Mouse (Mus musculus): ENCODE measurements around the gene Hhat. TPM values are rescaled to one million over a fixed set of nuclear protein-coding genes. Genes with fewer than 3 reads are reported as not detected.
A peak's percentile ranks its signal among the peaks of the same experiment; 100 is the strongest.

The Hhat gene
- total and polyA plus RNA-seq, 2 experiments from 2014 or later, result 2.5 to 3.4 TPM

GRCm38 (mm10) chr1:192515373-192515772 lies 255.7 kb downstream of the Hhat start:
- ATAC-seq (ENCODE audit: low FRiP score) (no peak), DNase-seq (ENCODE audit: low spot score) (no peak)
- WGBS, result 84% methylated on average over 3 of the region's 3 CpGs
- H3K4me3 ChIP-seq (ENCODE audit: low read depth, low read length), result no peak overlapping the region
- H3K27me3 ChIP-seq (ENCODE audit: insufficient read depth, low read length), result no peaks in the 10 kb centered on the region
- no peak for TF ChIP-seq CTCF (IDR thresholded peaks at IDR 0.05)
- H3K4me1 ChIP-seq (ENCODE audit: insufficient read depth, low read length), result no peaks in the 10 kb centered on the region
- H3K36me3 ChIP-seq (ENCODE audit: insufficient read depth, low read length), result no peaks in the 10 kb centered on the region
- no peak overlapping the region for H3K4me2 ChIP-seq (ENCODE audit: low read depth, low read length, poor library complexity, severe bottlenecking)
- no peak overlapping the region for H3K27ac ChIP-seq (ENCODE audit: low read depth, low read length)
- no peak overlapping the region for H3K9ac ChIP-seq (replicated peaks; ENCODE audit: low read length, poor library complexity, severe bottlenecking)
- H3K9me3 ChIP-seq (ENCODE audit: low read length), result no peaks in the 10 kb centered on the region

GRCm38 (mm10) chr1:192512821-192513220 lies 258.2 kb downstream of the Hhat start:
- H3K36me3 ChIP-seq (ENCODE audit: insufficient read depth, low read length), result no peaks in the 10 kb centered on the region
- ATAC-seq (ENCODE audit: low FRiP score), result no peak
- no peak overlapping the region for H3K4me3 ChIP-seq (ENCODE audit: low read depth, low read length)
- no peak for TF ChIP-seq CTCF (IDR thresholded peaks at IDR 0.05)
- H3K9me3 ChIP-seq (ENCODE audit: low read length), result no peaks in the 10 kb centered on the region
- H3K4me2 ChIP-seq (ENCODE audit: low read depth, low read length, poor library complexity, severe bottlenecking), result no peak overlapping the region
- no peaks in the 10 kb centered on the region for H3K27me3 ChIP-seq (ENCODE audit: insufficient read depth, low read length)
- no peak for DNase-seq (ENCODE audit: low spot score)
- WGBS, result 100% methylated on average over 1 of the region's 1 CpGs
- no peaks in the 10 kb centered on the region for H3K4me1 ChIP-seq (ENCODE audit: insufficient read depth, low read length)
- H3K9ac ChIP-seq (replicated peaks; ENCODE audit: low read length, poor library complexity, severe bottlenecking), result no peak overlapping the region
- no peak overlapping the region for H3K27ac ChIP-seq (ENCODE audit: low read depth, low read length)

GRCm38 (mm10) chr1:192503651-192504050 lies 267.4 kb downstream of the Hhat start:
- Histone ChIP-seq H3K9me3 (ENCODE audit: low read length) (no peaks in the 10 kb centered on the region), H3K27ac (ENCODE audit: low read depth, low read length) (no peak overlapping the region), H3K4me2 (ENCODE audit: low read depth, low read length, poor library complexity, severe bottlenecking) (no peak overlapping the region), H3K27me3 (ENCODE audit: insufficient read depth, low read length) (no peaks in the 10 kb centered on the region), H3K9ac (replicated peaks; ENCODE audit: low read length, poor library complexity, severe bottlenecking) (no peak overlapping the region), H3K4me3 (ENCODE audit: low read depth, low read length) (no peak overlapping the region), H3K4me1 (ENCODE audit: insufficient read depth, low read length) (no peaks in the 10 kb centered on the region), H3K36me3 (ENCODE audit: insufficient read depth, low read length) (no peaks in the 10 kb centered on the region)
- 87% methylated on average over 4 of the region's 4 CpGs for WGBS
- no peak for ATAC-seq (ENCODE audit: low FRiP score)
- DNase-seq (ENCODE audit: low spot score), result no peak
- no peak for TF ChIP-seq CTCF (IDR thresholded peaks at IDR 0.05)

DNA sequence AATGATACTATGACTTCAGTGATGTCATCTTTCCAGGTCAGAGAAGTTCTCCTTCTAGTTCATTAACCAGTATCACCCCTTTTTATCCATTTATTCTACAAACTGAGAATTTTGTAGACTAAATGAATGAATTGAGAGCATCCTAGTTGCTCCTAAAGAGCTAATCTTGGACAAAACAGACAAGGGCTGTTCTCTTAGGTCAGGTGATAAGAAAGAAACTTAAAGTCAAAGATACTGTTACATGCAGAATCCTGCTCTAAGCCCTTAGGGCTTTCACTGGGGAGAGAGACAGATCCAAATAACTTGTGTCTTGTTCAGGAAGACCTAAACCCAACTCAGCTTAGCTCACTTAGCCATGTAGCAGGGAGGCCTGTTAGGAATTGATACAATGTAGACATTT lies 268.2 kb downstream of the Hhat start:
- Histone ChIP-seq H3K9me3 (ENCODE audit: low read length) (no peaks in the 10 kb centered on the region), H3K4me1 (ENCODE audit: insufficient read depth, low read length) (no peaks in the 10 kb centered on the region), H3K36me3 (ENCODE audit: insufficient read depth, low read length) (no peaks in the 10 kb centered on the region), H3K27ac (ENCODE audit: low read depth, low read length) (no peak overlapping the region), H3K4me2 (ENCODE audit: low read depth, low read length, poor library complexity, severe bottlenecking) (no peak overlapping the region), H3K9ac (replicated peaks; ENCODE audit: low read length, poor library complexity, severe bottlenecking) (no peak overlapping the region), H3K4me3 (ENCODE audit: low read depth, low read length) (no peak overlapping the region), H3K27me3 (ENCODE audit: insufficient read depth, low read length) (no peaks in the 10 kb centered on the region)
- TF ChIP-seq CTCF (IDR thresholded peaks at IDR 0.05), result no peak
- DNase-seq (ENCODE audit: low spot score), result no peak
- no peak for ATAC-seq (ENCODE audit: low FRiP score)

DNA sequence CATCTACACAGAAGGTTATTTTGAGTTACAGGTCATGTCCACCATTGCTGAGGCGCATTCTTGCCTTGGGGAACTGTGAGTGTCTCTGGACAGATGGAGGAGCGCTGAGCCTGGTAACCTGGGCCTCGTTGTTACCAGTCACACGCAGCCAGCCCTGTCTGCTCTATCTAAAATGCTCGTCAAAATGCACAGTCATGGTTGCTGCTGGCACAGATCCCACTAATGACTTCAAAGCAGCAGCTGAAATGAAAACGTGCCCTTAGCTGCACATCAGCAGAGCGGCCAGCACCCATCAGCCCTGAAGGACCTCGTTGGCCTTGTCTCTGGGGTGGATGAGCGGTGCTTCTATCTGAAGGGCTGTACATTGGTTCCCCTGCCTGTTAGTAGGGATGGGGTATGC lies 269.0 kb downstream of the Hhat start:
- WGBS, result 67% methylated on average over 9 of the region's 9 CpGs
- Histone ChIP-seq H3K4me3 (ENCODE audit: low read depth, low read length) (no peak overlapping the region), H3K9ac (replicated peaks; ENCODE audit: low read length, poor library complexity, severe bottlenecking) (no peak overlapping the region), H3K9me3 (ENCODE audit: low read length) (no peaks in the 10 kb centered on the region), H3K4me1 (ENCODE audit: insufficient read depth, low read length) (no peaks in the 10 kb centered on the region), H3K4me2 (ENCODE audit: low read depth, low read length, poor library complexity, severe bottlenecking) (no peak overlapping the region), H3K27ac (ENCODE audit: low read depth, low read length) (no peak overlapping the region), H3K36me3 (ENCODE audit: insufficient read depth, low read length) (no peaks in the 10 kb centered on the region), H3K27me3 (ENCODE audit: insufficient read depth, low read length) (no peaks in the 10 kb centered on the region)
- TF ChIP-seq CTCF (IDR thresholded peaks at IDR 0.05), result no peak
- no peak for ATAC-seq (ENCODE audit: low FRiP score)
- DNase-seq (ENCODE audit: low spot score), result peak; percentile 36

GRCm38 (mm10) chr1:192497505-192497904 lies 273.5 kb downstream of the Hhat start:
- Histone ChIP-seq H3K9ac (replicated peaks; ENCODE audit: low read length, poor library complexity, severe bottlenecking) (no peak overlapping the region), H3K4me3 (ENCODE audit: low read depth, low read length) (no peak overlapping the region), H3K36me3 (ENCODE audit: insufficient read depth, low read length) (no peaks in the 10 kb centered on the region), H3K9me3 (ENCODE audit: low read length) (no peaks in the 10 kb centered on the region), H3K27ac (ENCODE audit: low read depth, low read length) (no peak overlapping the region), H3K4me1 (ENCODE audit: insufficient read depth, low read length) (no peaks in the 10 kb centered on the region), H3K4me2 (ENCODE audit: low read depth, low read length, poor library complexity, severe bottlenecking) (no peak overlapping the region), H3K27me3 (ENCODE audit: insufficient read depth, low read length) (no peaks in the 10 kb centered on the region)
- no peak for DNase-seq (ENCODE audit: low spot score)
- no peak for TF ChIP-seq CTCF (IDR thresholded peaks at IDR 0.05)
- no peak for ATAC-seq (ENCODE audit: low FRiP score)
- 84% methylated on average over 2 of the region's 2 CpGs for WGBS
